In genomic region chr15:78434896-78435520, GRCm38 (mm10) we compare ENCODE assay signal across 10 mouse cellular contexts. TPM values are rescaled to one million over a fixed set of nuclear protein-coding genes. Genes with fewer than 3 reads are reported as not detected.
DNase-seq lines count a peak whose midpoint lies in the region; TF ChIP-seq lines count a peak whose summit lies in the region.
"Had no signal": no experiment of that assay in that cellular context is flagged by ENCODE, and none has a peak within 500 bp of the region (broad histone marks: within the 10 kb centered on the region; RNA-seq: fewer than 3 reads in every experiment).

No protein-coding gene starts in this region.

- no peaks in the 10 kb centered on the region for H3K79me2 ChIP-seq in heart, adult 2 months (replicated peaks; ENCODE audit: control insufficient read depth, insufficient read depth, low read length)

- intact Hi-C loops in heart, adult 2 months (cut with DNase I) = no loop called here
- intact Hi-C loops in gastrocnemius, postnatal 14 days (cut with DNase I; ENCODE audit: low total_unique reads) = no loop called here

- no peak overlapping the region for H3K27ac ChIP-seq in heart, adult 2 months

- no peaks in the 10 kb centered on the region for H3K27me3 ChIP-seq in heart, adult 2 months (ENCODE audit: control insufficient read depth, insufficient read depth, low read length)

- TF ChIP-seq CTCF in heart, adult 2 months (IDR thresholded peaks at IDR 0.05) = peak; percentile 63

- DNase-seq in heart, adult 2 months = no peak
- DNase-seq in heart, adult 8-10 months (ENCODE audit: low spot score) = no peak
- peak; percentile 69 to 75 for DNase-seq in right cerebral cortex, postnatal 10 days (ENCODE audit: low spot score in 2 of 2)
- DNase-seq in right cerebral cortex, postnatal 25 days = no peak
- DNase-seq in embryo, embryonic 9.5 days (ENCODE audit: extremely low spot score) = peak; percentile 79
- peak; percentile 53 for DNase-seq in lung, postnatal 36 days
- DNase-seq in gastrocnemius, adult 18-20 months (ENCODE audit: low spot score) = no peak
- no peak for DNase-seq in gastrocnemius, postnatal 14 days

- no peaks in the 10 kb centered on the region for H3K36me3 ChIP-seq in heart, adult 2 months (ENCODE audit: control insufficient read depth, insufficient read depth, low read length)

- no peak overlapping the region for H3K9ac ChIP-seq in heart, adult 2 months (ENCODE audit: low read depth, low read length)

- WGBS in heart, adult 2 months = 54% methylated on average over 6 of the region's 6 CpGs

- TF ChIP-seq POLR2A in heart, adult 2 months (IDR thresholded peaks at IDR 0.05; ENCODE audit: insufficient read depth, low read depth, low read length) = no peak

- H3K4me1 ChIP-seq in heart, adult 2 months (ENCODE audit: control insufficient read depth, insufficient read depth, low read length) = peaks cover 5% of the 10 kb centered on the region

- no peak overlapping the region for H3K4me3 ChIP-seq in heart, adult 2 months

- no peak for TF ChIP-seq EP300 in heart, adult 2 months (IDR thresholded peaks at IDR 0.05; ENCODE audit: insufficient read depth, low read depth, low read length)

RNA-seq across cellular contexts. Expression of gene Kctd17, which starts 6.6 kb away (rescaled TPM):
- 10 to 100 TPM; 18.4 to 24.5 TPM for total RNA-seq in heart, adult 2 months (2021)
- 52.5 and 66.1 TPM in 2 replicates for polyA plus RNA-seq in heart, adult 2 months (2012; rRNA removed)
- 10 to 100 TPM; 17.9 to 26.9 (median 20.2) TPM for total RNA-seq in heart, adult 8-10 months (2022)
- total RNA-seq in gastrocnemius, adult 18-20 months (2021) = 10 to 100 TPM in 1 of 2 experiments, 1 to 10 TPM in 1; 8.4 to 13.9 TPM
- total RNA-seq in gastrocnemius, postnatal 14 days (2021) = 10 to 100 TPM; 34.6 to 41.4 TPM

RNA-seq across cellular contexts. Expression of gene Mpst, which starts 28.8 kb away (rescaled TPM):
- total RNA-seq in heart, adult 2 months (2021) = 10 to 100 TPM; 37.5 to 45.9 TPM
- 64.5 and 79.5 TPM in 2 replicates for polyA plus RNA-seq in heart, adult 2 months (2012; rRNA removed)
- 10 to 100 TPM; 42.1 to 52.4 (median 44.2) TPM for total RNA-seq in heart, adult 8-10 months (2022)
- total RNA-seq in gastrocnemius, adult 18-20 months (2021) = 10 to 100 TPM; 56.5 to 65.3 TPM
- total RNA-seq in gastrocnemius, postnatal 14 days (2021) = 10 to 100 TPM; 49.4 to 49.8 TPM

RNA-seq across cellular contexts. Expression of gene Tst, which starts 29.3 kb away (rescaled TPM):
- 10 to 100 TPM; 19.1 to 23.2 TPM for total RNA-seq in heart, adult 2 months (2021)
- 30.3 and 41.7 TPM in 2 replicates for polyA plus RNA-seq in heart, adult 2 months (2012; rRNA removed)
- 10 to 100 TPM; 20.3 to 25.0 (median 21.6) TPM for total RNA-seq in heart, adult 8-10 months (2022)
- total RNA-seq in gastrocnemius, adult 18-20 months (2021) = 10 to 100 TPM; 21.7 to 24.2 TPM
- 10 to 100 TPM; 19.6 to 21.2 TPM for total RNA-seq in gastrocnemius, postnatal 14 days (2021)

RNA-seq across cellular contexts. Expression of gene Tmprss6, which starts 33.4 kb away (rescaled TPM):
- total RNA-seq in heart, adult 2 months (2021) = not detected
- polyA plus RNA-seq in heart, adult 2 months (2012; rRNA removed) = 0.20 TPM in 1 of 2 replicates, not detected in the other
- not detected for total RNA-seq in heart, adult 8-10 months (2022)
- under 1 TPM in 1 of 2 experiments, not detected in 1; 0.17 TPM for total RNA-seq in gastrocnemius, adult 18-20 months (2021)
- not detected for total RNA-seq in gastrocnemius, postnatal 14 days (2021)

RNA-seq across cellular contexts. Expression of gene Tex33, which starts 39.3 kb away (rescaled TPM):
- not detected for total RNA-seq in heart, adult 2 months (2021)
- 0.43 and 0.67 TPM in 2 replicates for polyA plus RNA-seq in heart, adult 2 months (2012; rRNA removed)
- not detected for total RNA-seq in heart, adult 8-10 months (2022)
- total RNA-seq in gastrocnemius, adult 18-20 months (2021) = not detected
- not detected for total RNA-seq in gastrocnemius, postnatal 14 days (2021)
- total RNA-seq: adrenal gland, postnatal 36 days had no signal
- polyA plus RNA-seq: heart, embryonic 16.5 days had no signal

Comparison
In these comparisons a context has a peak if more than half of its experiments do, and no peak if none do; other contexts are left out.
1. DNase-seq: peak in right cerebral cortex, postnatal 10 days (2 of 2), embryo, embryonic 9.5 days (single experiment) and lung, postnatal 36 days (single experiment); none in heart, adult 2 months (0 of 2), heart, adult 8-10 months (single experiment), right cerebral cortex, postnatal 25 days (single experiment), gastrocnemius, adult 18-20 months (single experiment) and gastrocnemius, postnatal 14 days (single experiment).